Mouse (Mus musculus): Measurements from ENCODE around the gene Cenpb. TPM values are rescaled to one million over a fixed set of nuclear protein-coding genes. Genes with fewer than 3 reads are reported as not detected.

The Cenpb gene
- total and polyA plus RNA-seq, 2 experiments from 2014 or later = 7.8 to 62.9 TPM

DNA sequence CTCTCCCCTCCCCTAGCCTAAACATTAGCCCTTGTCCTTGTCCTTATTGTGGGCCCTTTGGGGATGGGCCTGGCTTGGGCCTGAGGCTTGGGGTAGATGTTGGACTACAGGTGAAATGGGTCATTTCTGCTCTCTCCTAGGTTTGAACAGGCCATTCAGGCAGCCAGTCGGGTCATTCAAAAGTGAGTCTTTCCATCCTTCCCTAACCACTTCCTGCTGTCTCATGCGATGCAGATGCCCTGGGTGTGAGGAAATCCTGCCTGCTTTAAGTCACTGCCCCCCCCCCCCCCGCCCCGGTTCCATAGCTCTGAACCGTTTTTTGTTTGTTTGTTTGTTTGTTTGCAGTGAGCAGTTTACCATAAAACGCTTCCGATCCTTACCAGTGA is 11.1 kb upstream of the Cenpb start:
- TF ChIP-seq EP300 (IDR thresholded peaks at IDR 0.05; ENCODE audit: low read depth) = no peak
- TF ChIP-seq CTCF (IDR thresholded peaks at IDR 0.05; ENCODE audit: low read depth) = no peak
- no peaks in the 10 kb centered on the region for H3K27me3 ChIP-seq (ENCODE audit: control insufficient read depth, insufficient read depth, low read length)
- H3K9me3 ChIP-seq (replicated peaks; ENCODE audit: control insufficient read depth, low read length) = no peaks in the 10 kb centered on the region
- DNase-seq (ENCODE audit: low spot score) = no peak
- WGBS = 76% methylated on average over 7 of the region's 7 CpGs
- no peak overlapping the region for H3K27ac ChIP-seq (ENCODE audit: low read depth)
- H3K4me3 ChIP-seq (ENCODE audit: low read depth, low read length) = no peak overlapping the region
- H3K4me2 ChIP-seq (ENCODE audit: low read depth, low read length) = no peak overlapping the region
- H3K36me3 ChIP-seq (replicated peaks; ENCODE audit: control insufficient read depth, insufficient read depth, low read length) = peaks cover 60% of the 10 kb centered on the region
- no peak overlapping the region for H3K9ac ChIP-seq (replicated peaks; ENCODE audit: low read depth, low read length)
- H3K4me1 ChIP-seq (ENCODE audit: control insufficient read depth, insufficient read depth) = peaks cover 10% of the 10 kb centered on the region
- ATAC-seq (ENCODE audit: insufficient read depth, low read depth) = no peak

- no peak overlapping the region for H3K27ac ChIP-seq (ENCODE audit: low read depth)
- H3K9ac ChIP-seq (replicated peaks; ENCODE audit: low read depth, low read length) = no peak overlapping the region
- peaks cover 58% of the 10 kb centered on the region for H3K36me3 ChIP-seq (replicated peaks; ENCODE audit: control insufficient read depth, insufficient read depth, low read length)
- H3K27me3 ChIP-seq (ENCODE audit: control insufficient read depth, insufficient read depth, low read length) = no peaks in the 10 kb centered on the region
- peaks cover 10% of the 10 kb centered on the region for H3K4me1 ChIP-seq (ENCODE audit: control insufficient read depth, insufficient read depth)
- H3K9me3 ChIP-seq (replicated peaks; ENCODE audit: control insufficient read depth, low read length) = no peaks in the 10 kb centered on the region
- no peak for ATAC-seq (ENCODE audit: insufficient read depth, low read depth)
- WGBS = 65% methylated on average over 10 of the region's 10 CpGs
- no peak for DNase-seq (ENCODE audit: low spot score)
- TF ChIP-seq EP300 (IDR thresholded peaks at IDR 0.05; ENCODE audit: low read depth) = no peak
- TF ChIP-seq CTCF (IDR thresholded peaks at IDR 0.05; ENCODE audit: low read depth) = no peak
- H3K4me3 ChIP-seq (ENCODE audit: low read depth, low read length) = no peak overlapping the region
- no peak overlapping the region for H3K4me2 ChIP-seq (ENCODE audit: low read depth, low read length)
Observed at GRCm38 (mm10) chr2:131190344-131191004, 10.6 kb upstream of the Cenpb start.

DNA sequence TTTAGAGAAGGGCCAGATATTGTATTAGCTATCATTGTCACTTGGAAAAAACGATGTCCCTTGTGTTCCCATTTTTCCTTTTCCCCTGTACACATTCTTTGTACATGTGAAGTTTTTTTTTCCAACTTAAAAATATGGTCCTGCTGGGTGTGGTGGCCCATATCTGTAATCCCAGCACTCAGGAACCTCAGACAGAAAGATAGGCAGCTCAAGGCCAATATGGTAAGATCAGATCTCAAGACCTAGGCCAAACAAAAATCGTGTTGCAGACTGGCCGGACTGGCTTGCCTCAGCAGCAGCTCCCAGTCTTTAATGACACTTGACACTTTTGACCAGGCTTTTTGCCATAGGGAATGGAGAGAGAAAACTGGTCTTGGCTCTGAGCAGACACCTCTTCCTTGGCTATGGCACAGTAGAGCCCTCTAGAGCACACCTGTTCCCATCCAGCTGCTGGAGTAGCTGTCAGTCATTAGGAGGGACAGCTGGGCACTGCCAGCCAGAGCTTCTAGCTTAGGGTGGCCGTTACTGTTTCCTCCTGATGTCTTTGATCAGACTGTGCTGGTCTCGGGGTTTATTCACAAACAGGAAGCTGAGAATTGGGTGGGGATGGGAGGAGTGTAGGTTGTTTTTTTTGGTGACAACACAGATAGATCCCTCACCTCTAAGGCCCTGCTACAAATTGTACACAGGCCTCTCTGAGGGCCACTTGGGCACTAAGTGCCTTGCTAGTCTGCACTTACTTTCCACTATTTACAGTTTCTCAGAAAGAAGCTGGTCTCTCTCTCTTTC is 9.8 kb upstream of the Cenpb start:
- Histone ChIP-seq H3K9ac (replicated peaks; ENCODE audit: low read depth, low read length) (no peak overlapping the region), H3K4me3 (ENCODE audit: low read depth, low read length) (no peak overlapping the region), H3K4me1 (ENCODE audit: control insufficient read depth, insufficient read depth) (peaks cover 10% of the 10 kb centered on the region), H3K27ac (ENCODE audit: low read depth) (no peak overlapping the region), H3K27me3 (ENCODE audit: control insufficient read depth, insufficient read depth, low read length) (no peaks in the 10 kb centered on the region), H3K4me2 (ENCODE audit: low read depth, low read length) (no peak overlapping the region), H3K9me3 (replicated peaks; ENCODE audit: control insufficient read depth, low read length) (no peaks in the 10 kb centered on the region), H3K36me3 (replicated peaks; ENCODE audit: control insufficient read depth, insufficient read depth, low read length) (peaks cover 50% of the 10 kb centered on the region)
- no peak for TF ChIP-seq EP300 (IDR thresholded peaks at IDR 0.05; ENCODE audit: low read depth)
- TF ChIP-seq CTCF (IDR thresholded peaks at IDR 0.05; ENCODE audit: low read depth) = no peak
- ATAC-seq (ENCODE audit: insufficient read depth, low read depth) = no peak
- WGBS = 64% methylated on average over 5 of the region's 5 CpGs
- no peak for DNase-seq (ENCODE audit: low spot score)

DNA sequence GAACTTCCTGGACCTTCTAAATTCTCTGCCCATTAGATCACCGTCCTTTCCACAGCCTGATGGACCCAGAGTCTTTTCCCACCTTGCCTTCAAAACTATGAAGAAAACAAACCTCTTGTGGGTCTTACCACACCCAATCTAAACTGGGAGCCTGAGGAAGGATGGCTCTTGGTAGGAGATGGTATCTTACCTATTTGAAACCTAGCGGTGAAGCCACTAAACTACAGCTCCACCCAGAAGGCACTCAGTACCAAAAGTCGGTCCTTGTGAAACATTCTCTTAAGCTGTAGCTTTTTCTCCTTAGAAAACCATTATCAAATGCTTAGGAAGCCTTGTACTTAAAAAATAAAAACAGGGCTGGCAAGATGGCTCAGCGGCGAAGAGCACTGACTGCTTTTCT is 8.4 kb upstream of the Cenpb start:
- Histone ChIP-seq H3K36me3 (replicated peaks; ENCODE audit: control insufficient read depth, insufficient read depth, low read length) (peaks cover 36% of the 10 kb centered on the region), H3K4me1 (ENCODE audit: control insufficient read depth, insufficient read depth) (peaks cover 10% of the 10 kb centered on the region), H3K27ac (ENCODE audit: low read depth) (no peak overlapping the region), H3K9me3 (replicated peaks; ENCODE audit: control insufficient read depth, low read length) (no peaks in the 10 kb centered on the region), H3K9ac (replicated peaks; ENCODE audit: low read depth, low read length) (no peak overlapping the region), H3K4me3 (ENCODE audit: low read depth, low read length) (no peak overlapping the region), H3K4me2 (ENCODE audit: low read depth, low read length) (peak overlapping the region; percentile 90; the same call in 1 of the 2 replicates), H3K27me3 (ENCODE audit: control insufficient read depth, insufficient read depth, low read length) (no peaks in the 10 kb centered on the region)
- DNase-seq (ENCODE audit: low spot score) = no peak
- ATAC-seq (ENCODE audit: insufficient read depth, low read depth) = no peak
- WGBS = 94% methylated on average over 5 of the region's 5 CpGs
- TF ChIP-seq CTCF (IDR thresholded peaks at IDR 0.05; ENCODE audit: low read depth) (no peak), EP300 (IDR thresholded peaks at IDR 0.05; ENCODE audit: low read depth) (no peak)

DNA sequence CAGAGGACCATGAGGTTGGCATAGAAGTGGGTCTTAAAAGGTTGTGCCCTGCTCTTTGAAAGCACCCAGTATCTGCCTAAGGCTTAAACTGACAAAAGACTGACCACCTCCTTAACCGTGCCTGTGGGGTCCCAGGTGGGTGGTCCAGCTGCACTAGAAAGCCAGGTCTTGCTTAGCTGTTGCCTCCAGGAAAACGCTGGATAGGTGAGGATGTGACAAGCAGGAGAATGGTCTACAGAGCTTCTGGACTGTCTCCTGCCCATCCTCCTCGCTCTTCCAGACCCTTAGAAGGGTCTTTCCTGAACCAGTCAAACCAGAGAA is 7.7 kb upstream of the Cenpb start:
- ATAC-seq (ENCODE audit: insufficient read depth, low read depth) (no peak), DNase-seq (ENCODE audit: low spot score) (no peak)
- Histone ChIP-seq H3K36me3 (replicated peaks; ENCODE audit: control insufficient read depth, insufficient read depth, low read length) (peaks cover 29% of the 10 kb centered on the region), H3K9ac (replicated peaks; ENCODE audit: low read depth, low read length) (peak overlapping the region; percentile 54), H3K4me3 (ENCODE audit: low read depth, low read length) (peak overlapping the region; percentile 76), H3K27me3 (ENCODE audit: control insufficient read depth, insufficient read depth, low read length) (no peaks in the 10 kb centered on the region), H3K4me1 (ENCODE audit: control insufficient read depth, insufficient read depth) (peaks cover 10% of the 10 kb centered on the region), H3K27ac (ENCODE audit: low read depth) (peak overlapping the region; percentile 87; the same call in 1 of the 2 replicates), H3K4me2 (ENCODE audit: low read depth, low read length) (peak overlapping the region; percentile 90), H3K9me3 (replicated peaks; ENCODE audit: control insufficient read depth, low read length) (no peaks in the 10 kb centered on the region)
- WGBS = 38% methylated on average over 3 of the region's 3 CpGs
- TF ChIP-seq EP300 (IDR thresholded peaks at IDR 0.05; ENCODE audit: low read depth) (no peak), CTCF (IDR thresholded peaks at IDR 0.05; ENCODE audit: low read depth) (no peak)

All from heart, postnatal 0 days (tissue).